Mouse (Mus musculus) CH12.LX (cell line): ENCODE results near the gene Gm39566. TPM values are rescaled to one million over a fixed set of nuclear protein-coding genes. Genes with fewer than 3 reads are reported as not detected.

ENCODE experiments used
- DNase-seq: peaks from one replicate; pipeline ENCODE4 v3.0.0-alpha.2; 2013; ENCODE audit errors: extremely low read depth
- H3K27ac ChIP-seq: 2 replicates; pipeline ENCODE4 v1.5.1; 2012; ENCODE audit warnings: low read depth, mild to moderate bottlenecking, control low read depth, moderate library complexity; ENCODE audit not compliant: insufficient read depth
- H3K27me3 ChIP-seq: replicated peaks from 2 replicates; pipeline ENCODE3; 2012; ENCODE audit warnings: inconsistent platforms
- H3K36me3 ChIP-seq, 2 experiments: replicated peaks in 1 of 2; 2 replicates each; pipeline versions ENCODE3 to v1.6.1; 2012; ENCODE audit warnings: inconsistent platforms in 1 of 2, low read length in 1 of 2, mild to moderate bottlenecking in 1 of 2, mixed read lengths in 1 of 2, moderate library complexity in 1 of 2; ENCODE audit not compliant: control insufficient read depth in 1 of 2, insufficient read depth in 1 of 2
- H3K4me1 ChIP-seq, 2 experiments: 2 replicates each; pipeline ENCODE4 v1.6.1; 2012; ENCODE audit warnings: inconsistent platforms in 1 of 2, moderate library complexity in 1 of 2; ENCODE audit not compliant: insufficient read depth in 2 of 2, control insufficient read depth in 1 of 2
- H3K4me2 ChIP-seq: 2 replicates; pipeline ENCODE4 v1.6.1; 2012; ENCODE audit warnings: low read depth, mild to moderate bottlenecking, control low read depth; ENCODE audit not compliant: poor library complexity, insufficient read depth, severe bottlenecking
- H3K4me3 ChIP-seq, 3 experiments: fragments of 150-350 bp in 1 of 3; sonication (generic) in 1 of 3; replicated peaks in 1 of 3; 2 replicates each; pipeline versions ENCODE3 to v1.5.1; 2011 to 2012; ENCODE audit warnings: low read depth in 2 of 3, low read length in 2 of 3, mild to moderate bottlenecking in 2 of 3, moderate library complexity in 2 of 3, control low read depth in 1 of 3, improper control_type of control experiment in 1 of 3, inconsistent platforms in 1 of 3, mixed read lengths in 1 of 3; ENCODE audit not compliant: poor library complexity in 1 of 3
- H3K79me2 ChIP-seq: replicated peaks from 2 replicates; pipeline ENCODE4 v1.6.1; 2012; ENCODE audit warnings: mild to moderate bottlenecking, moderate library complexity; ENCODE audit not compliant: control insufficient read depth, poor library complexity, insufficient read depth, severe bottlenecking; ENCODE audit errors: extremely low read depth
- H3K9ac ChIP-seq: 2 replicates; pipeline ENCODE4 v1.6.1; 2012; ENCODE audit warnings: low read depth, mild to moderate bottlenecking, control low read depth, moderate library complexity; ENCODE audit not compliant: insufficient read depth
- H3K9me3 ChIP-seq: replicated peaks from 2 replicates; pipeline ENCODE3; 2012; ENCODE audit warnings: low read length, inconsistent platforms, mixed read lengths
- BHLHE40 ChIP-seq: IDR thresholded peaks from 2 replicates; pipeline ENCODE4 v1.6.1; 2011; ENCODE audit warnings: mild to moderate bottlenecking, low read depth, low read length, improper control_type of control experiment
- CTCF ChIP-seq, 2 experiments: IDR thresholded peaks in 1 of 2; conservative IDR thresholded peaks in 1 of 2; 2 replicates each; pipeline ENCODE4 v1.5.1; 2011 to 2012; ENCODE audit warnings: low read depth in 2 of 2, low read length in 2 of 2, improper control_type of control experiment in 1 of 2, inconsistent platforms in 1 of 2, mild to moderate bottlenecking in 1 of 2, moderate library complexity in 1 of 2
- E2F4 ChIP-seq: IDR thresholded peaks from 2 replicates; pipeline ENCODE4 v1.6.1; 2011; ENCODE audit warnings: low read depth, low read length, improper control_type of control experiment; ENCODE audit not compliant: insufficient replicate concordance
- ELF1 ChIP-seq: IDR thresholded peaks from 2 replicates; pipeline ENCODE4 v1.6.1; 2014; ENCODE audit warnings: low read depth, mild to moderate bottlenecking, inconsistent platforms, low read length, improper control_type of control experiment
- GABPA ChIP-seq: IDR thresholded peaks from 2 replicates; pipeline ENCODE4 v1.6.1; 2012; ENCODE audit warnings: low read depth, low read length, improper control_type of control experiment, inconsistent platforms; ENCODE audit not compliant: insufficient replicate concordance
- HCFC1 ChIP-seq: IDR thresholded peaks from 2 replicates; pipeline ENCODE4 v1.6.1; 2012; ENCODE audit warnings: low read depth, mild to moderate bottlenecking, inconsistent platforms, low read length, improper control_type of control experiment
- IRF4 ChIP-seq: IDR thresholded peaks from 2 replicates; pipeline ENCODE4 v1.6.1; 2014; ENCODE audit warnings: low read depth, mild to moderate bottlenecking, inconsistent platforms, low read length, improper control_type of control experiment
- JUN ChIP-seq: IDR thresholded peaks from 2 replicates; pipeline ENCODE4 v1.6.1; 2011; ENCODE audit warnings: low read depth, mild to moderate bottlenecking, low read length, improper control_type of control experiment, moderate library complexity; ENCODE audit not compliant: insufficient read depth
- JUND ChIP-seq: conservative IDR thresholded peaks from 2 replicates; pipeline ENCODE4 v1.6.1; 2011; ENCODE audit warnings: low read depth, low read length, improper control_type of control experiment
- MAX ChIP-seq: IDR thresholded peaks from 2 replicates; pipeline ENCODE4 v1.6.1; 2011; ENCODE audit warnings: low read length, improper control_type of control experiment
- MAZ ChIP-seq: IDR thresholded peaks from 2 replicates; pipeline ENCODE4 v1.6.1; 2012; ENCODE audit warnings: low read depth, mild to moderate bottlenecking, inconsistent platforms, low read length, improper control_type of control experiment, moderate library complexity
- MEF2A ChIP-seq: IDR thresholded peaks from 2 replicates; pipeline ENCODE4 v1.6.1; 2014; ENCODE audit warnings: low read depth, mild to moderate bottlenecking, inconsistent platforms, low read length, improper control_type of control experiment, borderline replicate concordance
- MXI1 ChIP-seq: IDR thresholded peaks from 2 replicates; pipeline ENCODE4 v1.6.1; 2011; ENCODE audit warnings: mild to moderate bottlenecking, low read depth, low read length, improper control_type of control experiment
- MYC ChIP-seq: IDR thresholded peaks from 2 replicates; pipeline ENCODE4 v1.6.1; 2011; ENCODE audit warnings: low read depth, mild to moderate bottlenecking, improper control_type of control experiment, low read length
- NRF1 ChIP-seq: IDR thresholded peaks from 2 replicates; pipeline ENCODE4 v1.6.1; 2014; ENCODE audit warnings: low read depth, mild to moderate bottlenecking, inconsistent platforms, low read length, improper control_type of control experiment, moderate library complexity
- PAX5 ChIP-seq: IDR thresholded peaks from 2 replicates; pipeline ENCODE4 v1.6.1; 2012; ENCODE audit warnings: low read length, inconsistent platforms, mixed read lengths
- POLR2AphosphoS2 ChIP-seq: IDR thresholded peaks from 2 replicates; pipeline ENCODE4 v1.6.1; 2011; ENCODE audit warnings: low read depth, low read length, improper control_type of control experiment
- RAD21 ChIP-seq: IDR thresholded peaks from 2 replicates; pipeline ENCODE4 v1.6.1; 2011; ENCODE audit warnings: low read depth, mild to moderate bottlenecking, low read length, improper control_type of control experiment, moderate library complexity
- SMC3 ChIP-seq: IDR thresholded peaks from 2 replicates; pipeline ENCODE4 v1.6.1; 2011; ENCODE audit warnings: low read depth, low read length, improper control_type of control experiment
- UBTF ChIP-seq: IDR thresholded peaks from 2 replicates; pipeline ENCODE4 v1.6.1; 2012; ENCODE audit warnings: low read depth, mild to moderate bottlenecking, inconsistent platforms, low read length, improper control_type of control experiment, moderate library complexity
- USF1 ChIP-seq: IDR thresholded peaks from 2 replicates; pipeline ENCODE4 v1.6.1; 2014; ENCODE audit warnings: low read depth, mild to moderate bottlenecking, inconsistent platforms, low read length, improper control_type of control experiment
- USF2 ChIP-seq: conservative IDR thresholded peaks from 2 replicates; pipeline ENCODE4 v1.6.1; 2011; ENCODE audit warnings: low read depth, low read length, improper control_type of control experiment
- ZMIZ1 ChIP-seq: IDR thresholded peaks from 2 replicates; pipeline ENCODE4 v1.6.1; 2012; ENCODE audit warnings: low read depth, mild to moderate bottlenecking, inconsistent platforms, low read length, improper control_type of control experiment
- dilution Hi-C: fragments of 300-500 bp; cut with MboI; formaldehyde crosslinking; loops from 2 replicates; pipeline ENCODE4 v1.14.3; 2020; ENCODE audit warnings: low sequenced_read_pairs; ENCODE audit not compliant: extremely low pct_unique_long_range_greater_than_20kb, extremely low pct_ligation_motif_present
- in situ Hi-C: fragments of 300-500 bp; cut with MboI; formaldehyde crosslinking; loops from 3 replicates; pipeline ENCODE4 v1.14.3; 2019; ENCODE audit warnings: low sequenced_read_pairs, low pct_ligation_motif_present, low pct_unique_long_range_greater_than_20kb, mixed read lengths
- polyA plus RNA-seq: library from polyadenylated mRNA; unstranded; fragments of >175 nt; gene quantifications from 2 replicates; pipeline ENCODE4 v1.2.1, GENCODE M21; 2012; ENCODE audit warnings: low read depth; ENCODE audit not compliant: insufficient read length
- total RNA-seq, 2 experiments: library from RNA; depleted of rRNA; stranded (reverse); fragments of 300-350 nt in 1 of 2; fragments of >200 nt in 1 of 2; gene quantifications; 2 replicates each; pipeline ENCODE4 v1.2.3; 2012 to 2014

Gm39566 gene
- total and polyA plus RNA-seq, 3 experiments = not detected

DNA sequence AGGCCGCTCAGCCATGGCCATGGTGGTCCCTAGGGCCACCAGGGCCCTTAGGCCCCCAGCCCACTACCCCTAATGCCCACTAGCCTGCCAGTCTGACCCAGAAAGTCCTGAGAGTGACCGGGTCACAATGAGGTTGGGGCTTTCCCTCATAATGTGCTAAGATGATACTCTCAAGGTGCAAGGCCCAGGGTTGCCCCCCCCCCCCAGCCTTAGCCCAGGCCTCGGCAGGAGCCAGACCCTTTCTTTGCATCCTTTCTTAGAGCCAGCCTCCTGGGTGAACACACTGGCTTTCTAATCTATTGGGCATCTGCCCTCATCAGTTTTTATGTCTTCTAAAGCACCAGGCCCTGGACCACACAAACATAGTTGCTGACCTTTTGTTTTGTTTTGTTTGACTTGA, 7.0 kb upstream of the Gm39566 start, which contains the start of gene Spem1:
Gene Spem1 (minus strand): TSS at position 101 of the 400 bp plus-strand sequence.
- TF ChIP-seq JUND = no peak
- TF ChIP-seq POLR2AphosphoS2 = no peak
- no peak for TF ChIP-seq MAZ
- no peak for TF ChIP-seq MYC
- no peak for TF ChIP-seq NRF1
- TF ChIP-seq CTCF (conservative IDR thresholded peaks at IDR 0.05 in 1 of 2, IDR thresholded peaks at IDR 0.05 in 1 of 2; ENCODE audit: low read depth in 2 of 2, low read length in 2 of 2) = no peak
- TF ChIP-seq MEF2A = no peak
- no peak for TF ChIP-seq BHLHE40
- no peak for TF ChIP-seq SMC3
- no peak for TF ChIP-seq MAX
- no peak for TF ChIP-seq PAX5
- TF ChIP-seq ZMIZ1 = no peak
- no peak for TF ChIP-seq USF1
- TF ChIP-seq USF2 = no peak
- no peak for TF ChIP-seq JUN
- no peak for TF ChIP-seq ELF1
- TF ChIP-seq GABPA = no peak
- TF ChIP-seq UBTF = no peak
- TF ChIP-seq HCFC1 = no peak
- no peak for TF ChIP-seq RAD21
- H3K79me2 ChIP-seq = no peaks in the 10 kb centered on the region
- no peak within 1 kb of the TSS for H3K27ac ChIP-seq
- in situ Hi-C loops = no loop called here
- H3K36me3 ChIP-seq = peaks cover 0 to 3% of the 10 kb centered on the region in 2 experiments
- peaks cover 45% of the 10 kb centered on the region for H3K27me3 ChIP-seq
- DNase-seq = no peak
- peaks cover 8% of the 10 kb centered on the region for H3K9me3 ChIP-seq
- H3K4me2 ChIP-seq = no peak within 1 kb of the TSS
- no peak within 1 kb of the TSS for H3K4me3 ChIP-seq
- H3K4me1 ChIP-seq = peaks cover 0 to 3% of the 10 kb centered on the region in 2 experiments; a peak in 1 of 4 replicates
- dilution Hi-C loops = no loop called here
- no peak within 1 kb of the TSS for H3K9ac ChIP-seq

DNA sequence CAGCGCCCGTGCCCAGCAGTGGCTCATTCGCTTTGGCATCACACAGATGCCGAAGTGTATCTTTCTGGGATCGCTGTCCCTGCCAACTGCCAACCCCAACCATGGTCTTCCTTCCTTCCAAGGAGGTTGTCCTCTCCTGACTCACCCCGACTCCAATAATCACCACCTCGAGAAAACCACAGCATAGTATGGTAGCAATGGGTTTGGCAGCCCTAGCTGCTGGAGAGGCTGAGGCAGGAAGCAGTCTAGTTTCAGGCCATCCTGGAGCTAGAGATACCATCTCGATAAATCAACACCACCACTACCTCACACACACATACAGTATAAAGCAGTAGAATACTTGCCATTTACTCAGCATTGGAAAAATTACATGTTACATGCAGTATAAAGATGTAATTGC, 3.8 kb upstream of the Gm39566 start:
- dilution Hi-C loops (no loop called here), in situ Hi-C loops (no loop called here)

More for the DNA sequence above, 3.8 kb upstream of the Gm39566 start:
- Histone ChIP-seq H3K36me3 (no peaks in the 10 kb centered on the region), H3K27ac (no peak overlapping the region), H3K27me3 (peaks cover 65% of the 10 kb centered on the region), H3K4me1 (peaks cover 0 to under 1% of the 10 kb centered on the region in 2 experiments; a peak in 1 of 4 replicates), H3K79me2 (no peaks in the 10 kb centered on the region), H3K9ac (no peak overlapping the region), H3K4me2 (no peak overlapping the region), H3K9me3 (no peaks in the 10 kb centered on the region), H3K4me3 (no peak overlapping the region)
- DNase-seq = no peak
- no peak for TF ChIP-seq GABPA
- no peak for TF ChIP-seq SMC3
- no peak for TF ChIP-seq UBTF
- TF ChIP-seq MXI1 = no peak
- TF ChIP-seq BHLHE40 = no peak
- TF ChIP-seq USF1 = no peak
- no peak for TF ChIP-seq MAZ
- no peak for TF ChIP-seq IRF4
- no peak for TF ChIP-seq E2F4
